Mouse (Mus musculus): ENCODE data around the gene Lcn12. TPM values are rescaled to one million over a fixed set of nuclear protein-coding genes. Genes with fewer than 3 reads are reported as not detected.
A peak's percentile ranks its signal among the peaks of the same experiment; 100 is the strongest.

Gene Lcn12
- polyA plus RNA-seq, 1 experiment from 2014 or later: not detected

DNA sequence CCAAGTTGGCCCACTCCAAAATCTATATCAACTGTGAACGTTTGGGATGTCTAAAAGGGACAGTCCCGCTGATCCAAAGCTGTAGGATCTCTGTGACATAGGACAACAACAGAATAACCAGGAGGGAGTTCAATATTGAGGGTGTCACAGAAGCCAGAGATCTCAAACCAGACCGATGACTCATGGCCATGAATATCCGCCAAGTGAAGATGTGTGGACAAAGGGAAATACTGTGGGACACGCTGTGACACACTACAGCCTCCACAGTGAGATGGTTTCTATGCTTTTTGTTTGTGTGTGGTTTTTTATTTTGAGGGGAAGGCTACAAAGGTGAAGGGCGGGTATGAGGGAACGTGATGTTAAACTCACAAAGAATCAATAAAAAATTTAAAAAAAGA is 5.0 kb downstream of the Lcn12 start:
- Histone ChIP-seq H3K9ac (replicated peaks; ENCODE audit: low read length) (no peak overlapping the region), H3K27me3 (ENCODE audit: control insufficient read depth, insufficient read depth, low read length) (no peaks in the 10 kb centered on the region), H3K4me3 (ENCODE audit: low read depth, low read length) (no peak overlapping the region), H3K9me3 (replicated peaks; ENCODE audit: control insufficient read depth, low read length) (no peaks in the 10 kb centered on the region), H3K36me3 (replicated peaks; ENCODE audit: control insufficient read depth, insufficient read depth, low read depth, low read length) (no peaks in the 10 kb centered on the region), H3K27ac (replicated peaks; ENCODE audit: low read depth, low read length) (no peak overlapping the region), H3K4me1 (ENCODE audit: control insufficient read depth, insufficient read depth, low read length) (no peaks in the 10 kb centered on the region), H3K4me2 (ENCODE audit: low read depth, low read length) (no peak overlapping the region)
- ATAC-seq (replicated peaks; ENCODE audit: insufficient number of reproducible peaks, low FRiP score, low TSS enrichment, low read depth) (no peak), DNase-seq (ENCODE audit: low spot score) (no peak)
- WGBS: 80% methylated on average over 7 of the region's 7 CpGs

DNA sequence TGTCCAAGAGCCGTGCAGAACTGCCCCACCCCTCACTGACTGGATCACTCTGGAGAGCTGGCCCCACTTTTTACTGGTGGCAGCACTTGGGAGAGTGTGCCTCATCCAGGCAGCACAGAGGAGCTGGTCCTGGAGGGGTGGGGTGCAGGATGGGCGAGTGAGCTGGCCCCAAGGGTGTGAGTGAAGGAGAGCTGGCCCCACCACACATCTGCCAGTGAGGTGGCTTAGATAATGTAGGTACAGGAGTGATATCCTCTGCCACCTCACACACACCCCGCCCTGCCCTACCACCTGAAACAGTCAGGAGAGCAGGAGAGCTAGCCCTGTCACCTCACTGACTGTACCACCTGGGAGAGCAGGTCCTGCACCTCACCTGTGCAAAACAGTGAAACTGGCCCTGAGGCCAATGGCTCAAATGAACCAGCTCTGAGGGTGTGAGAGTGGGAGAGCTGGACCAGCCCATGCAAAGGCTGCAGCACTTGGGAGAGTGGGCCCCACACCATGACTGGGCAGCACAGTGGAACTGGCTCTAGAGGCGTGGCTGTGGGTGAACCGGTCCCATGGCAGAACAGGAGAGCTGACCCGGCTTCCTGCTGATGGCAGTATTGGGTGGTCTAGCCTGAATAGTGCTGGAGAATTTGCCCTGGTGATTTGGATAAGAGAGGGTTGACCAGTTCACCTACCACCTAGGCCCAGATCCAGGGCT is 5.6 kb downstream of the Lcn12 start:
- H3K9me3 ChIP-seq (replicated peaks; ENCODE audit: control insufficient read depth, low read length): no peaks in the 10 kb centered on the region

DNA sequence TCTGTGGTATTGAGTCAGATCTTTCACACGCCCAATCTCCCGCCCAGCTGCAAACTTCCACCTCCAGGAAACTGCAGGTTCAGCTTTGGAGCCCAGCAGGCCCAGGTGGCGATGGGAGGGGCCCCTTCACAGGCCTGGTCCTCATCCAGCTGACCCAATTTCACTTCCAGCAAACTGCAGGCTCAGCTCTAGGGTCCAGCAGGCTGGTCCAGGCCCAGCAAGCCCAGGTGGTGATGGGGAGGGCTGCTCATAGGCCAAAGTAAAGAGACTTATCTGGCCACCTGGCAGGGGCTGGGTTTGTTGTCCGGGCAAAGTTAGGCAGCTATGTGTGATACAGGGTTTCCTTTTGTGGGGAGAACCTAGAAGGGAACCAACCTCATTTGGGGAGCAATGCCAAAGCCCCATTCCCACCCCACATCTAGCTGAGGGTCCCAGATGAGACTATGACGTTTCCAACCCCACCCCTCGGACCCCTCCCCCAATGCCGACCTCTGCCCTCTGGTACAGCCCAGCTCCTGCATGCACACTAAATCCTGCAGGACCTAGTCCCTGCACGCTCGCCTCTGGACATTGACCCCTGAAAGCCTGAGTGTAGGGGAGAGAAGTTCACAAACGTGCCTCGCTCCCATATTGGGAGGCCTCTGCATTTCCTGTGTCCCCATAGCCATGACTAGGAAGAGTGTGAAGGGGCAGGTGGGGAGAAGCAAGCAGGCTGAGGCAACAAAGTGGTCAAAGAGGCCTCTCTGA is 8.6 kb downstream of the Lcn12 start:
- ATAC-seq (replicated peaks; ENCODE audit: insufficient number of reproducible peaks, low FRiP score, low TSS enrichment, low read depth) (no peak), DNase-seq (ENCODE audit: low spot score) (no peak)
- WGBS: 71% methylated on average over 11 of the region's 11 CpGs
- Histone ChIP-seq H3K27ac (replicated peaks; ENCODE audit: low read depth, low read length) (no peak overlapping the region), H3K9ac (replicated peaks; ENCODE audit: low read length) (no peak overlapping the region), H3K4me3 (ENCODE audit: low read depth, low read length) (no peak overlapping the region), H3K4me2 (ENCODE audit: low read depth, low read length) (no peak overlapping the region), H3K9me3 (replicated peaks; ENCODE audit: control insufficient read depth, low read length) (no peaks in the 10 kb centered on the region), H3K27me3 (ENCODE audit: control insufficient read depth, insufficient read depth, low read length) (no peaks in the 10 kb centered on the region), H3K4me1 (ENCODE audit: control insufficient read depth, insufficient read depth, low read length) (no peaks in the 10 kb centered on the region), H3K36me3 (replicated peaks; ENCODE audit: control insufficient read depth, insufficient read depth, low read depth, low read length) (no peaks in the 10 kb centered on the region)

More for the DNA sequence above, 5.6 kb downstream of the Lcn12 start:
- no peaks in the 10 kb centered on the region for H3K27me3 ChIP-seq (ENCODE audit: control insufficient read depth, insufficient read depth, low read length)
- H3K4me1 ChIP-seq (ENCODE audit: control insufficient read depth, insufficient read depth, low read length): no peaks in the 10 kb centered on the region
- ATAC-seq (replicated peaks; ENCODE audit: insufficient number of reproducible peaks, low FRiP score, low TSS enrichment, low read depth): no peak
- H3K4me3 ChIP-seq (ENCODE audit: low read depth, low read length): no peak overlapping the region
- H3K36me3 ChIP-seq (replicated peaks; ENCODE audit: control insufficient read depth, insufficient read depth, low read depth, low read length): no peaks in the 10 kb centered on the region
- no peak overlapping the region for H3K27ac ChIP-seq (replicated peaks; ENCODE audit: low read depth, low read length)
- no peak overlapping the region for H3K4me2 ChIP-seq (ENCODE audit: low read depth, low read length)
- no peak for DNase-seq (ENCODE audit: low spot score)
- 78% methylated on average over 6 of the region's 6 CpGs for WGBS
- no peak overlapping the region for H3K9ac ChIP-seq (replicated peaks; ENCODE audit: low read length)

DNA sequence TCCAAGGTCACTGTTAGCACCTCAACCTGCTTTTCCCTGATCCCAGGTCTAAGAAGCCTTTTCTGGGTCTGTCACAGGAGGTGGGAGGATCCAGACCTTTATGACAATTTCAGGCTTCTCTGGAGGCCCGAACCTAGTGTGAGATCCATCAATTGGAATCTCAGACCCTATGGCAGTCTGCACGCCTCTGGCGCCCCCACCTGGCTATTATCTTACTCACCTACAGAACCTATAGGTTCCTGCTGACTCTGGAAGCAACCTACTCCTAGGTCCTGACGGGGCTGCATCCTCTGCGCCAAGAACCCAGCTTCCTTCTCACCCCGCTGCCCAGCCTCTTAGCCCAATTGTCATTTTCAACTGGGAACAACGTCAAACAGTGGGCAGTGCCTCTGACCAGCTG is 10.7 kb downstream of the Lcn12 start:
- ATAC-seq (replicated peaks; ENCODE audit: insufficient number of reproducible peaks, low FRiP score, low TSS enrichment, low read depth): no peak
- Histone ChIP-seq H3K9ac (replicated peaks; ENCODE audit: low read length) (no peak overlapping the region), H3K27me3 (ENCODE audit: control insufficient read depth, insufficient read depth, low read length) (no peaks in the 10 kb centered on the region), H3K4me1 (ENCODE audit: control insufficient read depth, insufficient read depth, low read length) (no peaks in the 10 kb centered on the region), H3K9me3 (replicated peaks; ENCODE audit: control insufficient read depth, low read length) (no peaks in the 10 kb centered on the region), H3K27ac (replicated peaks; ENCODE audit: low read depth, low read length) (no peak overlapping the region), H3K4me3 (ENCODE audit: low read depth, low read length) (no peak overlapping the region), H3K36me3 (replicated peaks; ENCODE audit: control insufficient read depth, insufficient read depth, low read depth, low read length) (no peaks in the 10 kb centered on the region), H3K4me2 (ENCODE audit: low read depth, low read length) (no peak overlapping the region)
- DNase-seq (ENCODE audit: low spot score): peak; percentile 49
- 28% methylated on average over 7 of the region's 7 CpGs for WGBS

DNA sequence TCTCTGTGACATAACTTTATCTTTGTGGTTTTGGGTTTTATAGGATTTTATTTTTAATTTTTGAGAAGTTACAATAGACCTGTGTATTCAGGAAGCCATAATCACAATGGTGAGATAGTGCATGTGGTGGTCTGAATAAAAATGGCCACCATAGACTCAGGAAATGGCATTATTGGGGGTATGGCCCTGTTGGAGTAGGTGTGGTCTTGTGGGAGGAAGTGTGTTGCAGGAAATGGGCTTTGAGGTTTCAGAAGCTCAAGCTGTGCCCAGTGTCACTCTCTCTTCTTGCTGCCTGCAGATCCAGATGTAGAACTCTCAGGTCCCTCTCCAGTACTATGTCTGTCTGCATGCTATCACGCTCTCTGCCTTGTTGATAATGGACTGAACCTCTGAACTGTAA is 13.2 kb downstream of the Lcn12 start:
- 76% methylated on average over 1 of the region's 1 CpGs for WGBS
- no peak overlapping the region for H3K9ac ChIP-seq (replicated peaks; ENCODE audit: low read length)
- H3K27ac ChIP-seq (replicated peaks; ENCODE audit: low read depth, low read length): no peak overlapping the region
- no peak overlapping the region for H3K4me3 ChIP-seq (ENCODE audit: low read depth, low read length)
- ATAC-seq (replicated peaks; ENCODE audit: insufficient number of reproducible peaks, low FRiP score, low TSS enrichment, low read depth) (no peak), DNase-seq (ENCODE audit: low spot score) (no peak)
- no peaks in the 10 kb centered on the region for H3K9me3 ChIP-seq (replicated peaks; ENCODE audit: control insufficient read depth, low read length)
- no peak overlapping the region for H3K4me2 ChIP-seq (ENCODE audit: low read depth, low read length)
- no peaks in the 10 kb centered on the region for H3K27me3 ChIP-seq (ENCODE audit: control insufficient read depth, insufficient read depth, low read length)
- no peaks in the 10 kb centered on the region for H3K4me1 ChIP-seq (ENCODE audit: control insufficient read depth, insufficient read depth, low read length)
- H3K36me3 ChIP-seq (replicated peaks; ENCODE audit: control insufficient read depth, insufficient read depth, low read depth, low read length): no peaks in the 10 kb centered on the region

DNA sequence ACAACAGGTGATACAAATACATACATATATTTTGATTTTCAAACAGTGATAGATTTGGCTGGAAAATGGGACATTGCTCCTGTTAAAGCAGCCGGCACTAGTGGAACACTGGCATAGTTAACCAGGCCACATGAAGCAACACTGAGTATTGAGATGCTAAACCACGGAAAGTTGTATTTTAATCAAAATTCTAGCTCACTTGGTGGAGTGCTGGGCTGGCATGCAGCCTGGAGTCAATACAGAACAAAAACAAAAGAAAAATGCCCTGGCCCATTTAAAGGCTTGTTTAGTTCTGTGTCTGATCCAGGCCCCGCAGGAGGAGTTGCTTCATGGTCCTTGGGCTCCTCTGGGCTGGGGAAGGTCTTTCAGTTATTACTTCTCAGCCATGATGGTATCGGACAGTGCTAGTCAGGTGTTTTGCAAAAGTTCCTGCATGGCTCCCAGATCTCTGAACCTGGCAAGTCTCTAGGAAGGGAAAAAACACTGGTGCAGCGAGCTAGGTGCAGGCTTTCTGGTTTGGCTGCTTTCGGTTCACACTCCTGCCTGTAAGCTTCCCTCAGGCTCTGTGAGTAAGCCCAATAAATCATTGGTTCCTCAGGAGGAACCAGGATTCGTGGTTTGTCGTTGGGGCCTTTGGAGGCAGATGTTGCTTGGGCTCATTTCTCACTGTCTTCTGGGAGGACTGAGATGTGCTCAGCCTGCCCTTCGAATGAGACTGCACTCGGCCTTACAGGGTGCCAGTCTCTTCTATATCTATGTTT is 14.0 kb downstream of the Lcn12 start:
- H3K27me3 ChIP-seq (ENCODE audit: control insufficient read depth, insufficient read depth, low read length): no peaks in the 10 kb centered on the region
- H3K36me3 ChIP-seq (replicated peaks; ENCODE audit: control insufficient read depth, insufficient read depth, low read depth, low read length): no peaks in the 10 kb centered on the region
- no peak overlapping the region for H3K4me3 ChIP-seq (ENCODE audit: low read depth, low read length)
- ATAC-seq (replicated peaks; ENCODE audit: insufficient number of reproducible peaks, low FRiP score, low TSS enrichment, low read depth): no peak
- WGBS: 75% methylated on average over 10 of the region's 10 CpGs
- H3K4me2 ChIP-seq (ENCODE audit: low read depth, low read length): no peak overlapping the region
- DNase-seq (ENCODE audit: low spot score): no peak
- no peak overlapping the region for H3K9ac ChIP-seq (replicated peaks; ENCODE audit: low read length)
- H3K4me1 ChIP-seq (ENCODE audit: control insufficient read depth, insufficient read depth, low read length): no peaks in the 10 kb centered on the region
- H3K27ac ChIP-seq (replicated peaks; ENCODE audit: low read depth, low read length): no peak overlapping the region
- H3K9me3 ChIP-seq (replicated peaks; ENCODE audit: control insufficient read depth, low read length): no peaks in the 10 kb centered on the region

DNA sequence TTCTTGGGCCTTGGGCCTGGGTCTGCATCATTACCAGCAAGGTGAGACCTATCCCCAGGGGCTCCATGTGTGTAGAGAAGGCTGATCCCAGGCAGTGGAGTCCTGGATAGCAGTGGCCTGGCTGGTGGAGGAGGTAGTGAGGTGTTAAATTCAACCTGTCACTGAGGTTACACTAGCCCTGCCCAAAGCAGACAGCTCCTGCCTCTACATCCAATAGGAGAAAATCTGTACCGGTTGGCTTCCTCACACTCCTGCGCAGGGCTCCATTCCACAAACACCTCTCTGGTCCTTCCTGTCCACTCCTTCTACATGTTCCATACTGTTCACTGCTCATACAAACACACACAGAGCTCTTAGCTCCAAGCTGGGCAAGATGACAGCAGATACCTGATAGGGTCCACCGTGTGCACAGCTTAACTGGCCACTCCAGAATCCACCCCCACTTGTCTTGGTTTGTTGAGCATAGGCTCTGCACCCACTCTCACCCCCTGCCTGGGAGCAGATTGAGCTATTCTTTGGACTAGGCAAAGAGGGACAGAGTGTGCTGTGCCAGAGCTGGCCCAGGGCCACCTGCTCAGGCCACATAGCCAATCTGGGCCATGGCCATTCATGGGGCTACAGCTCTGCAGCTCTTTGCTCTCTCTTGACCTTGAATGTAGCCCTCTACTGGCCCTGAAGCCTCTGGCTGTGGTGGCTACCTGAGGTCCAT is 15.6 kb downstream of the Lcn12 start:
- no peaks in the 10 kb centered on the region for H3K36me3 ChIP-seq (replicated peaks; ENCODE audit: control insufficient read depth, insufficient read depth, low read depth, low read length)
- H3K4me1 ChIP-seq (ENCODE audit: control insufficient read depth, insufficient read depth, low read length): no peaks in the 10 kb centered on the region
- H3K27ac ChIP-seq (replicated peaks; ENCODE audit: low read depth, low read length): no peak overlapping the region
- H3K4me2 ChIP-seq (ENCODE audit: low read depth, low read length): no peak overlapping the region
- no peak overlapping the region for H3K4me3 ChIP-seq (ENCODE audit: low read depth, low read length)
- H3K9me3 ChIP-seq (replicated peaks; ENCODE audit: control insufficient read depth, low read length): no peaks in the 10 kb centered on the region
- DNase-seq (ENCODE audit: low spot score): no peak
- H3K27me3 ChIP-seq (ENCODE audit: control insufficient read depth, insufficient read depth, low read length): no peaks in the 10 kb centered on the region
- 88% methylated on average over 3 of the region's 3 CpGs for whole genome bisulfite sequencing
- ATAC-seq (replicated peaks; ENCODE audit: insufficient number of reproducible peaks, low FRiP score, low TSS enrichment, low read depth): no peak
- no peak overlapping the region for H3K9ac ChIP-seq (replicated peaks; ENCODE audit: low read length)
